Mouse (Mus musculus) cerebellum, adult 8-10 months (tissue): ENCODE data around the gene Mpzl1.

Source experiments
- DNase-seq: peaks from one replicate; pipeline ENCODE4 v3.0.0; 2022

The Mpzl1 gene

GRCm38 (mm10) chr1:165655022-165655421 is 20.7 kb upstream of the Mpzl1 start:
- no peak for DNase-seq

- DNase-seq: no peak
Observed at GRCm38 (mm10) chr1:165653126-165653885, 19.0 kb upstream of the Mpzl1 start.

DNA sequence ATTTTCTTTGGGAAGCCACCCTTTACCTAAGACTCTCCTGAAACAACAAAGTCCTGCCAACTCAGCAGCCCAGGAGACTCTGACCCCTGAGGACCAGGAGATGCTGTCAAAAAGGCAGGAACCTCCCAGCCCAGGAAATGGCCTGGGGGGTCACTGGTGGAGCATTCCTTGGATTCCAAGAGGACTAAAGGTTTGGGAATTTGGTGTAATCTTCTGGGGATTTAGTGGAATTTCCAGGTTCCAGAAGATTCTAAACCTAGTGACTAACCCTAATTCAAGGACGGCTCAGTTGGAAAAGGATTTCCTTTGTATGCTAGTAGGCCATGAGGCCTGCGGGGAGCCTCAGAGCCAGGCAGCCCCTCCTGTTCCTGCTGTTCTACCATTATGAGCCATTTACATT is 18.2 kb upstream of the Mpzl1 start:
- no peak for DNase-seq

GRCm38 (mm10) chr1:165651158-165651557 is 16.8 kb upstream of the Mpzl1 start:
- no peak for DNase-seq

- DNase-seq: no peak
Observed at GRCm38 (mm10) chr1:165645102-165645501, 10.8 kb upstream of the Mpzl1 start.

GRCm38 (mm10) chr1:165643735-165644134 is 9.4 kb upstream of the Mpzl1 start:
- no peak for DNase-seq

GRCm38 (mm10) chr1:165642780-165643311 is 8.5 kb upstream of the Mpzl1 start:
- DNase-seq: peak; percentile 61

- DNase-seq: peak; percentile 94
Observed at GRCm38 (mm10) chr1:165641786-165642771, 7.7 kb upstream of the Mpzl1 start.

DNA sequence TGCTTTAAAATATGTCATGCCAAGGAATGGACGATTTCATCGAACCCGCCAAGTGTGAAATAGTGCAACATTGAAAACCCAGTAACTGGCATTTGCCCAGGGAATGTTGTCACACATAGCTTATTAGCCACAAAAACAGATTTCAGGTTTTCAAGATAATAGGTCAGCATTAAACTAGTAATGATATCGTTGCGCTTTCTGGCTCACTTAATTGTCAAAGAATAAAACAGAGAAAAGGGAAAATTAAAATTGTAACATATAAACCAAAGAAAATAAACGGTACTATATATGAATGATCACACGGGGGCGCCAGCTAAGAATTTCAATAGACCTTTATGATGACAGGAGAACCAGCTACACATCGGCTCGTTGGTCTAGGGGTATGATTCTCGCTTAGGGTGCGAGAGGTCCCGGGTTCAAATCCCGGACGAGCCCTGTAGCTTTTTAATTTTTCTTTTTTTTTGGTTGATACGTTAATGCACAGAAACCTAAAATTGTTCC is 7.0 kb upstream of the Mpzl1 start:
- peak; percentile 85 for DNase-seq

DNA sequence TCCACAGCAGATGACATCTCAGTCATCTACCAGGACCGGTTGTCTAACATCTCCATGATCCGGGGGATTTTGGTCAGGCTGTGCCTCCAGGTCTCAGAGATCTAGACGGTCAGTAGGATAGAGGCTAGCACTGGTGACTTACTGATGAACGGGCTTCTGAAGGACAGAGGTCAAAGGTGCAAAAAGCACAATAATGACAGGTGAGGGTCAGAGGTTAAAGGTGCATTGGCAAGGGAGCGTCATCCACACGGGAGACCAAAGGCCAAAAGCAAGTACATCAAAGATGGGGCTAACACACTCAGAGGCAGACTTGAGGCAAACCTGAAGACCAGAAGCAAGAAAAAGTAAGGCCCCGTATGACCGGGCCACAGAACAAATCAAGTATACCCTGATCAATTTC is 2.0 kb upstream of the Mpzl1 start:
- DNase-seq: no peak

DNA sequence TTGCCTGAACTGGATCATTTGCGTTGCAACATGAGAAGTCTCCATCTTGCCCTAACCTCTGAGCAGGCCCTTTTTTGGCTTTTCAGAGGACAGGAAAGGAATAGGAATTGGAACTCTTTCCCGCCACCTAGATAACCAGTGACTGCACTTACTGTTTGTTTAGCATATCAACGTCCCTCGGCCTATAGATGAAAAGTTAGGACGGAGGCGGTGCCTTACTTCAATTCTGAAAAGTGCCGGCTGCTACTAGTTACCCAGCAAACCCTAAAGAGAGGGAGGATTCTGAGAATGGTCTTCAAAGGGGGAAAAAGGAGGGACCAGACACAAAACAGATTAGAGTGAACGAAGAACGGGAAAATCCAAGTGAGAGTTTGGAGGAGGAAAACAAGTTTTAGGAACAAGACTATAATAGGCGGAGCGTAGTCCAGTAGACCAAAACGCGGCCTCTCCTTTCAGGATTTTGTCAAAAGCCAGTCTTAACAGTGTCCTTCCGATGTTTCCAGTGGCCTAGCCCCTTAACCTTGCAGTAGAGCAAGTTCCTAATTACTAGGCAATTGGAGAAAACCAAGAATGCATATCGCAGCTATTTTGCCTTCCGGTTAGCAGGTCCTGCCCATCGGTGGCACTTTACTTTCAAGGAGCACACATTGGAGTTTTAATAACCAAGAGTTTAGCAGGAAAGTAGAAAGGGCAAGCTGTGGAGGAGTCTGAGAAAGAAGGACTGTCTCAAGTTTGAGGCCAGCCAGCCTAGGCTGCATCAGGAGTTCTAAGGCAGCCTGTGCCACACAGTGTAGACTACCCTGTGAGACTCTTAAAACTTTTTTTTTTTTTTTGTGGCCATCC is 938 bp upstream of the Mpzl1 start:
- DNase-seq: no peak

- DNase-seq: no peak
Observed at GRCm38 (mm10) chr1:165633345-165633744, 993 bp downstream of the Mpzl1 start.

DNA sequence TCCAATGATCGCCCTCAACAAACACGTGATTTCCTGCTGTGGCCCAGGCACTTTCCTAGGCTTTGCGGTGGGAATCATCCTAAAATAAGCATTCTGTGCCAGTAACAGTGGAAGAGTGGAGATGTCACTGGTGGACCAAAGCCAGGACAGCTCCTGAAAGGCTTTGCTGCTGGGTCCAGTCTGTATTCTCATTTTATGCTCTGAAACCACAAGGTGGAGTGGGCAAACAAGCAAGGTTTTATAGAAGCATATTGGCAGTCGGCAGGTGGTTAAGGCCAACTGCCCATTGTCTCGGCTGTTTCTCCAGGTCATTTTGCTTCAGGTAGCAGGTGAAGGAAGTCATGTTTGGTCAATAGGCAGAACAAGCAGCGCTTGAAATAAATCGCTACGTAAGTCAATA is 3.2 kb downstream of the Mpzl1 start:
- DNase-seq: peak; percentile 81

DNA sequence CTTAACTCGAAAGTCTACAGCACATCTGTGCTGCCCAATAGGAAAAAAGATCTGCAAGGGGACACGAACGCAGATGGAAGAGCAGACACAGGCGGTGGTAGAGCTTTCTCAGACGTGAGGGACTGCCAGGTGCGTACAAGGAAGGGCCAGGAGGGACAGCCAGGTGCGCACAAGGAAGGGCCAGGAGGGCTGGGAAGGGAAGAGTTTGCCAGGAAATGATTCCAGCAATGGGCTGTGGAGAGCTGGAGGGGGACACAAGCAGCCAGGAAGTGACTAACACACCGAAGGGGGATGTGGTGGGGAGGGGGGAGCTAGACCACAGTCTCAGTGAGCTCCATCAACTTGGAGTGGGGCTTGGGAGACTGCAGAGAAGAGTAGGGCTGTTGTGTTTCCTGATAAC is 4.4 kb downstream of the Mpzl1 start:
- peak; percentile 43 for DNase-seq

DNA sequence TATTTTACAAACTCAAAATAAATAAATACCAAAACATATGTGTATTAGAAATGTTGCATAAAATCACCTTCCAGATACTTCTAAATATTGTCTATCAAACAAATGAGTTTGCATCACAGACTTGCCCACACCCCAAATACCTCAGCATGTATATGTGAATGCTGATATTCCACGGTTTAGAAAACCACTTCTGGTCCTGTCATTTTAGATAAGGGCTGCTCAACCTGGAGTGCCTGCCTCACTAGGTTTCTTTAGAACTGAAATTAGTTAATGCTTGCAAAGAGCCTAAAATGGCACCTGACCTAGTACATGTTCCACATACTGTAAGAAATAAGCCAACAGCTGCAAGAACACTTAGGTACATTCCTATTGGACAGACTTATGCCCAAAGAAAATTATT is 5.7 kb downstream of the Mpzl1 start:
- no peak for DNase-seq

GRCm38 (mm10) chr1:165625896-165626295 is 8.4 kb downstream of the Mpzl1 start:
- DNase-seq: no peak

- no peak for DNase-seq
Observed at GRCm38 (mm10) chr1:165625058-165625457, 9.3 kb downstream of the Mpzl1 start.

GRCm38 (mm10) chr1:165618201-165618624 is 16.1 kb downstream of the Mpzl1 start:
- no peak for DNase-seq

DNA sequence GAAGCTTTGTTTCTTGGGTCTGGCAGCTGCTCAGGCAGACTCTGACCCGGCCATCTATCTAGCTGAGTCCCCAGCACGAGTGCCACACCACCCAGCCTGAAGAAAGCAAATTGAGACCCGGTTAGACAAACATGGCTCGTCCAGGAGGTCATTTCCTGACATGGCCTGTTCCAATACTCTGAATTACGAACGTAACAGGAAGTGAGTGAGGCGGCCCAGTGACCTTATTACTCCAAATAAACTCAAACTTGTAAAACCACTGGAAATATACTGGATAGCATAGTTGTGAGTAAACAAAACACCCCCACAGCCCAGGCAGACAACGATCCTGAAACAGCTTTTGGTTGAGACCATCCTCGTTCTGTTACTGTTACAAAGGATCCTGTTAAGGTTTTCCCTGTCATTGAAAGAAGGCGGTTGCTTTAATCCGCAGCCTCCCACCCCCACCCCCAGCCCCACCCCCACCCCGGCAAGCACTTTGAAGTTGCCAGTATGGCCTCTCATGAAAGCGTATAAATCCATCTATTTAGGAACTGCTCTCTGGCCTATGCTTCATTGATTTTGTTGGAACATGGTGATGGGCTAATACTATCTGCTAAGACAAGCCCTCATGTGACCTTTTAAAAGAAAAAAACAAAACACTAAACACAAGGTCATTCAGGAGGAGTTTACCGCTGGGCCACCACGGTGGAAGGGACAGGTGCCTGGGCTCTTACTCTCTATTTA is 17.0 kb downstream of the Mpzl1 start:
- no peak for DNase-seq

DNA sequence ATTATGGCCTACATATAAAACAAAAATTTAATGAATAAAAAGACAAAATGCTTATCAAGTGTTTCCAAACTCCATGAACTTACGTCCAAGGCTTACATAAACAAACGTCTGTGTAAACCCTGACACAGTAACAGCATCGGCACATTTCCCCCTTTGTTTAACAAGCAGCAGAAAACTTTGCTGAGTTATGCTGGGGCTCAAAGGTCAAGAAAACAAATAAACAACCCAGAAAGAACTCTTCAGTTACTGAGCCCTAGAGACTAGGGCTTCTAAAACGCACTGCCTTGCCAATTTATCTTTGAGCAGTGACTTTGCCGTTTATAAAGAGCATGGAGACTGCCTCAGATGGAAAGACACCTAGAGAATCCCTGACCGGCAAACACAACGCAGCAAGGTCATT is 17.7 kb downstream of the Mpzl1 start:
- DNase-seq: no peak

DNA sequence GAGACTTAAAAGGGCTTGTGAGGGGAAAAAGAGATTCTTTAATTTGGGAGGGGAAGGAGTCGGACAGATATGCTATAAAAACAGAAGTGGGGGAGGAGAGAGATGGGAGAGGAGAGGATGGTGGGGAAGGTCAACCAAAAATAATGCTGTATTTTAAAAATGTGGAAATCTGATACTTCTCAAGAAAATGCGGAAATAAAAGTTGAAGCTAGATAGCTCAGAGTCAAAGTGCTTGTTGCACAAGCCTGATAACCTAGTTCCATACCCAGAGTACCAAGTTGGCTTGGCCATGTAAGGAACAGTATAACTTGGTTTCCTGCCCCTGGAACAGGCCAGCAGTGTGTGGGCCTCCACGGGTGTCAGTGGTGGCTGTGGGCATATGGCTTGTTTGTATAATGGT is 19.5 kb downstream of the Mpzl1 start:
- no peak for DNase-seq

DNA sequence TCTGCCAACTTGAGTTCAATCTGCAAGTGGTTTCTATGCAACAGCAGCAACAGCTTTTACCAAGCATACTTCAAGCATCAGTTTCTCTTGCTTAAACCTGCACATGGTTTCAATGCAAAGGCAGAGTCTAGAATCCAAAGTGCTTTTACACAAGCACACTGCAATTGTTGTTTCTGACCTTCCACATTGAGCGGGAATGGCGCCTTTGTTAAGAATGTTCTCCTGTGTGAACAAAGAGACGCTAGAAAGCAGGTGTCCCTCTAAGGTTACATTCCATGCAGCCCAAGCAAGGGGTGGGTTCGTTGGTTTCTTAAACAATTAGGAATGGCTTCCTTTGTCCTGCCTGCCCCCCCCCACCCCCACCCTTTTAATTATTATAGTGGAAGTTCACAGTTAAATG is 20.4 kb downstream of the Mpzl1 start:
- DNase-seq: no peak
